Mouse (Mus musculus) forebrain, postnatal 0 days (tissue): ENCODE measurements around the gene Plcb2. TPM values are rescaled to one million over a fixed set of nuclear protein-coding genes. Genes with fewer than 3 reads are reported as not detected.

Source experiments
- ATAC-seq: fragments of 200-750 bp; cut with Nextera tagmentation; 2 replicates; pipeline ENCODE4 v1.8.0; 2017; ENCODE audit warnings: mild to moderate bottlenecking, moderate library complexity
- DNase-seq: peaks from one replicate; pipeline ENCODE4 v3.0.0-alpha.2; 2015
- H3K27ac ChIP-seq: fragments of 300-500 bp; sonication (generic); 2 replicates; pipeline ENCODE4 v1.5.1; 2014; ENCODE audit warnings: low read depth, mild to moderate bottlenecking, antibody characterized with exemption, low read length, moderate library complexity, mixed read lengths
- H3K27me3 ChIP-seq: fragments of 300-500 bp; sonication (generic); 2 replicates; pipeline ENCODE4 v1.6.1; 2014; ENCODE audit warnings: mild to moderate bottlenecking, low read length, mixed read lengths; ENCODE audit not compliant: insufficient read depth
- H3K36me3 ChIP-seq: fragments of 300-500 bp; sonication (generic); 2 replicates; pipeline ENCODE4 v1.6.1; 2014; ENCODE audit warnings: mild to moderate bottlenecking, moderate library complexity; ENCODE audit not compliant: insufficient read depth
- H3K4me1 ChIP-seq: fragments of 300-500 bp; sonication (generic); 2 replicates; pipeline ENCODE4 v1.6.1; 2014; ENCODE audit warnings: antibody characterized with exemption; ENCODE audit not compliant: insufficient read depth
- H3K4me2 ChIP-seq: fragments of 300-500 bp; sonication (generic); 2 replicates; pipeline ENCODE4 v1.6.1; 2014; ENCODE audit warnings: low read depth, mild to moderate bottlenecking, moderate library complexity
- H3K4me3 ChIP-seq: fragments of 300-500 bp; sonication (generic); 2 replicates; pipeline ENCODE4 v1.5.1; 2014; ENCODE audit warnings: low read depth, low read length, mixed read lengths
- H3K9ac ChIP-seq: fragments of 300-500 bp; sonication (generic); 2 replicates; pipeline ENCODE4 v1.6.1; 2014; ENCODE audit warnings: mild to moderate bottlenecking
- H3K9me3 ChIP-seq: fragments of 300-500 bp; sonication (generic); 2 replicates; pipeline ENCODE4 v1.6.1; 2016; ENCODE audit warnings: low read length
- CTCF ChIP-seq: sonication (generic); IDR thresholded peaks from 2 replicates; pipeline ENCODE4 v1.5.1; 2016; ENCODE audit warnings: antibody characterized with exemption, control low read depth, low read depth
- WGBS: fragments of 180-500 bp; shearing (Covaris S2); extraction: QIAGEN DNeasy Blood & Tissue Kit; methylation state at CpG from one replicate; pipeline ENCODE4 v1.1.7; 2014; 5-methylcytosine and 5-hydroxymethylcytosine counted together
- polyA plus RNA-seq: library from polyadenylated mRNA; unstranded; fragments of >200 nt; fragmentation: Nextera tagmentation; extraction: Ambion mirVana; gene quantifications from 2 replicates; pipeline ENCODE4 v1.2.1, GENCODE M21; 2015
- total RNA-seq: library from RNA; depleted of rRNA; stranded (reverse); fragments of >200 nt; gene quantifications from 2 replicates; pipeline ENCODE4 v1.2.3, GENCODE M21; 2014

Gene Plcb2
- total and polyA plus RNA-seq, 2 experiments from 2014 or later = 0.52 to 1.1 TPM

GRCm38 (mm10) chr2:118676839-118677741, 51.1 kb downstream of the Plcb2 start:
- Histone ChIP-seq H3K4me2 (peak overlapping the region; percentile 98), H3K4me3 (peak overlapping the region; percentile 50), H3K9ac (peak overlapping the region; percentile 52), H3K27me3 (peaks cover 20% of the 10 kb centered on the region), H3K4me1 (peaks cover 8% of the 10 kb centered on the region; the same call in 1 of the 2 replicates), H3K27ac (no peak overlapping the region), H3K9me3 (no peaks in the 10 kb centered on the region), H3K36me3 (peaks cover 16% of the 10 kb centered on the region; the same call in 1 of the 2 replicates)
- DNase-seq (no peak), ATAC-seq (peak; percentile 47)
- 2% methylated on average over 80 of the region's 89 CpGs for WGBS
- no peak for TF ChIP-seq CTCF

- no peak for ATAC-seq
- H3K27ac ChIP-seq = no peak overlapping the region
- H3K9me3 ChIP-seq = no peaks in the 10 kb centered on the region
- WGBS = 26% methylated on average over 7 of the region's 7 CpGs
- H3K9ac ChIP-seq = no peak overlapping the region
- H3K36me3 ChIP-seq = peaks cover 2% of the 10 kb centered on the region; the same call in 1 of the 2 replicates
- no peak overlapping the region for H3K4me3 ChIP-seq
- H3K4me2 ChIP-seq = no peak overlapping the region
- H3K27me3 ChIP-seq = peaks cover 20% of the 10 kb centered on the region
- no peak for DNase-seq
- TF ChIP-seq CTCF = no peak
- H3K4me1 ChIP-seq = peaks cover 8% of the 10 kb centered on the region; the same call in 1 of the 2 replicates
Measured at GRCm38 (mm10) chr2:118674500-118674899, 53.7 kb downstream of the Plcb2 start.

GRCm38 (mm10) chr2:118673686-118674465, 54.4 kb downstream of the Plcb2 start:
- Histone ChIP-seq H3K4me2 (no peak overlapping the region), H3K27me3 (peaks cover 20% of the 10 kb centered on the region), H3K9ac (no peak overlapping the region), H3K4me3 (no peak overlapping the region), H3K27ac (no peak overlapping the region), H3K4me1 (peaks cover 8% of the 10 kb centered on the region; the same call in 1 of the 2 replicates), H3K36me3 (no peaks in the 10 kb centered on the region), H3K9me3 (no peaks in the 10 kb centered on the region)
- DNase-seq (no peak), ATAC-seq (no peak)
- no peak for TF ChIP-seq CTCF
- WGBS = 27% methylated on average over 15 of the region's 15 CpGs

GRCm38 (mm10) chr2:118671728-118672127, 56.5 kb downstream of the Plcb2 start:
- no peak for TF ChIP-seq CTCF
- DNase-seq (no peak), ATAC-seq (no peak)
- no peak overlapping the region for H3K4me2 ChIP-seq
- no peak overlapping the region for H3K4me3 ChIP-seq
- no peak overlapping the region for H3K9ac ChIP-seq
- H3K4me1 ChIP-seq = peaks cover 3% of the 10 kb centered on the region
- no peaks in the 10 kb centered on the region for H3K36me3 ChIP-seq
- H3K27me3 ChIP-seq = peaks cover 11% of the 10 kb centered on the region
- no peak overlapping the region for H3K27ac ChIP-seq
- WGBS = 81% methylated on average over 1 of the region's 1 CpGs
- no peaks in the 10 kb centered on the region for H3K9me3 ChIP-seq

GRCm38 (mm10) chr2:118669785-118670184, 58.5 kb downstream of the Plcb2 start:
- no peak for ATAC-seq
- no peak for TF ChIP-seq CTCF
- 47% methylated on average over 2 of the region's 2 CpGs for WGBS
- Histone ChIP-seq H3K4me2 (no peak overlapping the region), H3K9me3 (no peaks in the 10 kb centered on the region), H3K4me3 (no peak overlapping the region), H3K4me1 (peaks cover 10% of the 10 kb centered on the region), H3K27ac (no peak overlapping the region), H3K36me3 (no peaks in the 10 kb centered on the region), H3K27me3 (peaks cover 3% of the 10 kb centered on the region; the same call in 1 of the 2 replicates), H3K9ac (no peak overlapping the region)
- no peak for DNase-seq

GRCm38 (mm10) chr2:118669245-118669644, 59.0 kb downstream of the Plcb2 start:
- no peaks in the 10 kb centered on the region for H3K9me3 ChIP-seq
- no peak for TF ChIP-seq CTCF
- ATAC-seq (no peak), DNase-seq (no peak)
- H3K4me2 ChIP-seq = no peak overlapping the region
- no peak overlapping the region for H3K27ac ChIP-seq
- H3K36me3 ChIP-seq = no peaks in the 10 kb centered on the region
- no peaks in the 10 kb centered on the region for H3K27me3 ChIP-seq
- H3K9ac ChIP-seq = no peak overlapping the region
- H3K4me1 ChIP-seq = peaks cover 10% of the 10 kb centered on the region
- no peak overlapping the region for H3K4me3 ChIP-seq
- WGBS = 71% methylated on average over 6 of the region's 6 CpGs
